Mouse (Mus musculus) testis, adult 2 months (tissue): ENCODE measurements around the gene Camkk1. TPM values are rescaled to one million over a fixed set of nuclear protein-coding genes. Genes with fewer than 3 reads are reported as not detected.
A peak's percentile ranks its signal among the peaks of the same experiment; 100 is the strongest.

Source experiments
- H3K27ac ChIP-seq: fragments of 200-500 bp; 2 replicates; pipeline ENCODE4 v1.5.1; 2012; ENCODE audit warnings: low read depth, low read length; ENCODE audit not compliant: control insufficient read depth, insufficient read depth
- H3K27me3 ChIP-seq: fragments of 200-500 bp; 2 replicates; pipeline ENCODE4 v1.6.1; 2012; ENCODE audit warnings: mild to moderate bottlenecking, low read length, moderate library complexity; ENCODE audit not compliant: control insufficient read depth, insufficient read depth
- H3K36me3 ChIP-seq: fragments of 200-500 bp; 2 replicates; pipeline ENCODE4 v1.6.1; 2012; ENCODE audit warnings: mild to moderate bottlenecking, low read length; ENCODE audit not compliant: control insufficient read depth, insufficient read depth
- H3K4me1 ChIP-seq: fragments of 200-500 bp; 2 replicates; pipeline ENCODE4 v1.6.1; 2012; ENCODE audit warnings: low read length; ENCODE audit not compliant: control insufficient read depth, insufficient read depth
- H3K4me3 ChIP-seq: fragments of 200-500 bp; 2 replicates; pipeline ENCODE4 v1.5.1; 2012; ENCODE audit warnings: low read depth, mild to moderate bottlenecking, low read length, moderate library complexity, mixed read lengths; ENCODE audit not compliant: control insufficient read depth
- CTCF ChIP-seq: fragments of 200-500 bp; IDR thresholded peaks from 2 replicates; pipeline ENCODE4 v1.5.1; 2012; ENCODE audit warnings: low read depth, mild to moderate bottlenecking, inconsistent platforms, low read length, moderate library complexity; ENCODE audit not compliant: control insufficient read depth, insufficient read depth, insufficient replicate concordance
- POLR2A ChIP-seq: fragments of 200-500 bp; IDR thresholded peaks from 2 replicates; pipeline ENCODE4 v1.6.1; 2012; ENCODE audit warnings: low read depth, mild to moderate bottlenecking, inconsistent platforms, low read length, moderate library complexity; ENCODE audit not compliant: control insufficient read depth
- polyA plus RNA-seq: library from polyadenylated mRNA; depleted of rRNA; stranded (reverse); fragments of >200 nt; gene quantifications from 2 replicates; pipeline ENCODE4 v1.2.3, GENCODE M21; 2012

Gene Camkk1
- polyA plus RNA-seq, 1 experiment = 0.96 TPM

- Histone ChIP-seq H3K4me1 (no peaks in the 10 kb centered on the region), H3K27me3 (no peaks in the 10 kb centered on the region), H3K36me3 (no peaks in the 10 kb centered on the region; the same call in none of the 2 replicates), H3K4me3 (no peak overlapping the region), H3K27ac (no peak overlapping the region)
- no peak for TF ChIP-seq POLR2A
- no peak for TF ChIP-seq CTCF
Observed at GRCm38 (mm10) chr11:73059630-73060029, 40.8 kb downstream of the Camkk1 start.

GRCm38 (mm10) chr11:73061413-73061812, 42.6 kb downstream of the Camkk1 start:
- no peaks in the 10 kb centered on the region for H3K4me1 ChIP-seq
- no peaks in the 10 kb centered on the region; the same call in none of the 2 replicates for H3K36me3 ChIP-seq
- no peak overlapping the region for H3K4me3 ChIP-seq
- H3K27me3 ChIP-seq = no peaks in the 10 kb centered on the region
- TF ChIP-seq POLR2A (no peak), CTCF (no peak)
- no peak overlapping the region for H3K27ac ChIP-seq

GRCm38 (mm10) chr11:73071839-73072238, 53.0 kb downstream of the Camkk1 start:
- Histone ChIP-seq H3K27me3 (no peaks in the 10 kb centered on the region), H3K36me3 (peaks cover 4% of the 10 kb centered on the region), H3K4me3 (no peak overlapping the region), H3K27ac (no peak overlapping the region), H3K4me1 (no peaks in the 10 kb centered on the region)
- TF ChIP-seq POLR2A (no peak), CTCF (peak; percentile 25; the same call in 1 of the 2 replicates)

DNA sequence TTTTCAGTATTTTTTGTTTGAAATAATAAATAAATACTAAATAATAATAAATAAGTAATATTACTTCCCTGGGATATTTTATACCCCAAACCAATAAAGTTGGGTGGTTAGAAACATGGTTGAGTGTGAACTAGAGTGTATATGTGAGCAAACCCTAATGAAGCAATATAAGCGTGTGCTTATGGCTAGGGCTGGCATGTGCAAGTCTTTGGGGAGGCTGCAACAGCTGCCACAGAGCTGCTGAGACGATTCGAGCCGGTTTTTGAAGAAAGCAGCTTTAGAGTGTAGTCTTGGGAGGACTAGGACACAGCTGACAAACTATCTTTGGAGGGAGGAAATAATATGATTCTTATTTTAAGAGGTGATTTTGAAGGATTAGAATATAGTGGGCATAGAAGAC, 57.5 kb downstream of the Camkk1 start:
- H3K4me1 ChIP-seq = no peaks in the 10 kb centered on the region
- peaks cover 2% of the 10 kb centered on the region; the same call in 1 of the 2 replicates for H3K36me3 ChIP-seq
- no peak for TF ChIP-seq CTCF
- no peak for TF ChIP-seq POLR2A
- H3K4me3 ChIP-seq = no peak overlapping the region
- H3K27me3 ChIP-seq = no peaks in the 10 kb centered on the region
- H3K27ac ChIP-seq = no peak overlapping the region

GRCm38 (mm10) chr11:73076733-73077132, 57.9 kb downstream of the Camkk1 start:
- no peak overlapping the region for H3K27ac ChIP-seq
- peaks cover 2% of the 10 kb centered on the region; the same call in 1 of the 2 replicates for H3K36me3 ChIP-seq
- H3K4me1 ChIP-seq = no peaks in the 10 kb centered on the region
- TF ChIP-seq CTCF (no peak), POLR2A (no peak)
- no peak overlapping the region for H3K4me3 ChIP-seq
- H3K27me3 ChIP-seq = no peaks in the 10 kb centered on the region

DNA sequence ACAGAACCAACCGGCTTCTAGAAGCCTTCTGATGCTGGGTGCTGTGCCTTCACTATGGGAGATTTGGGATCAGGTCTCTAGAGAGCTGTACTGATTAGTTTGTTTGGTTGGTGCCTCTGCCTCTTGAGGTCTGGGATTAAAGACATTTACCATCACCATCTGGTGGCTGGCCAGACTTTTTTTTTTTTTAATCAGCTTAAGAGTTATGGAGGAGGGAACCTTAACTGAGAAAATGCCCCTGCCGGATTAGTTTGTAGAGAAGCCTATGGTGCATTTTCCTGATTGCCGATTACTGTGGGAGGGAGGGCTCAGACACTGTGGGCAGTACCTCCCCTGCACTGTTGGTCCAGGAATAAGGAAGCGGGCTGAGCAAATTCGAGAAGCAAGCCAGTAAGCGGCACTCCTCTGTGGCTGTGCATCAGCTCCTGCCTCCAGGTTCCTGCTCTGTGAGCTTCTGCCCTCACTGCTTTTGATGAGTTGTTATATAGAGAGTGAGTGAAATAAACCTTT, 58.5 kb downstream of the Camkk1 start:
- Histone ChIP-seq H3K27me3 (no peaks in the 10 kb centered on the region), H3K36me3 (peaks cover 2% of the 10 kb centered on the region; the same call in 1 of the 2 replicates), H3K27ac (no peak overlapping the region), H3K4me3 (no peak overlapping the region), H3K4me1 (no peaks in the 10 kb centered on the region)
- TF ChIP-seq POLR2A (no peak), CTCF (no peak)

GRCm38 (mm10) chr11:73078615-73079014, 59.8 kb downstream of the Camkk1 start:
- no peaks in the 10 kb centered on the region for H3K4me1 ChIP-seq
- H3K4me3 ChIP-seq = no peak overlapping the region
- no peaks in the 10 kb centered on the region for H3K27me3 ChIP-seq
- H3K27ac ChIP-seq = no peak overlapping the region
- H3K36me3 ChIP-seq = peaks cover 2% of the 10 kb centered on the region; the same call in 1 of the 2 replicates
- TF ChIP-seq POLR2A (no peak), CTCF (no peak)

- no peak overlapping the region for H3K4me3 ChIP-seq
- H3K36me3 ChIP-seq = peaks cover 1% of the 10 kb centered on the region; the same call in 1 of the 2 replicates
- H3K4me1 ChIP-seq = no peaks in the 10 kb centered on the region
- TF ChIP-seq POLR2A (no peak), CTCF (no peak)
- no peak overlapping the region for H3K27ac ChIP-seq
- no peaks in the 10 kb centered on the region for H3K27me3 ChIP-seq
Observed at GRCm38 (mm10) chr11:73080306-73080705, 61.5 kb downstream of the Camkk1 start.

DNA sequence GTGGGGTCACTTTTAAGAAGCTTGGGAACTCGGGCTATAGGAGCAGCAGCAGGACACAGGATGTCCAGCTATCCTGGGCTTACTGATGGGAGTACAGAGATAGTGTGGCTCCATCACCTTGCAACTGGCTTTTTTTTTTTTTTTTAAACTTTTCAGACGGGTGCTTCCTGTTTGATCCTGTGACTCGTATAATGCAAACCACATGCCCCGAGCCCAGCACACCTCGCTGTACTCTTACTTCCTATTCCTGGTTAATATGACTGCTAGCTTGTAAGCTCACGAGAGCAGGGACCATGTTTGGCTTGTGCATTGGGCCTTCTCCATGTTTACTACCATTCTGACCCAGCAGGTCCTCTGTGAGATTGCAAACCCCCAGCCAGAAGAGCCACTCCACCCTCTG, 65.5 kb downstream of the Camkk1 start:
- Histone ChIP-seq H3K36me3 (no peaks in the 10 kb centered on the region; the same call in 1 of the 2 replicates), H3K4me1 (no peaks in the 10 kb centered on the region), H3K27ac (no peak overlapping the region), H3K27me3 (no peaks in the 10 kb centered on the region), H3K4me3 (no peak overlapping the region)
- TF ChIP-seq POLR2A = no peak
- no peak for TF ChIP-seq CTCF
